17 mouse cellular contexts compared by ENCODE assay signal in genomic region chr17:47448523-47449372, GRCm38 (mm10). TPM values are rescaled to one million over a fixed set of nuclear protein-coding genes. Genes with fewer than 3 reads are reported as not detected.
DNase-seq lines count a peak whose midpoint lies in the region; ATAC-seq and TF ChIP-seq lines count a peak whose summit lies in the region.
"Had no signal": no experiment of that assay in that cellular context is flagged by ENCODE, and none has a peak within 500 bp of the region (broad histone marks: within the 10 kb centered on the region; RNA-seq: fewer than 3 reads in every experiment).

No protein-coding gene starts in this region.

- 33% methylated on average over 8 of the region's 8 CpGs for WGBS in heart, embryonic 12.5 days
- 39% methylated on average over 8 of the region's 8 CpGs for WGBS in heart, adult 2 months
- 20% methylated on average over 8 of the region's 8 CpGs for WGBS in intestine, embryonic 15.5 days
- 32% methylated on average over 8 of the region's 8 CpGs for WGBS in stomach, embryonic 14.5 days
- 79% methylated on average over 8 of the region's 8 CpGs for WGBS in thymus, adult 2 months
- WGBS in forebrain, embryonic 16.5 days, result 46% methylated on average over 8 of the region's 8 CpGs

- ATAC-seq in heart, embryonic 12.5 days (ENCODE audit: insufficient number of reproducible peaks, low FRiP score), result no peak
- peak; percentile 76 for ATAC-seq in intestine, embryonic 15.5 days
- ATAC-seq in stomach, embryonic 14.5 days (ENCODE audit: insufficient number of reproducible peaks, insufficient read depth, low FRiP score, low read depth), result no peak
- ATAC-seq in forebrain, embryonic 16.5 days, result no peak
- ATAC-seq: forebrain, embryonic 13.5 days; hindbrain, postnatal 0 days had no signal

- intact Hi-C loops in heart, adult 2 months (cut with DNase I), result no loop called here

- no peak overlapping the region for H3K4me2 ChIP-seq in heart, embryonic 12.5 days
- peak overlapping the region; percentile 44 for H3K4me2 ChIP-seq in intestine, embryonic 15.5 days (replicated peaks)
- 0 out of 2 replicates have a peak overlapping the region, but pooled peaks have one; percentile 1 for H3K4me2 ChIP-seq in stomach, embryonic 14.5 days (replicated peaks; ENCODE audit: low read depth, low read length)
- no peak overlapping the region for H3K4me2 ChIP-seq in forebrain, embryonic 16.5 days (ENCODE audit: low read length)
- H3K4me2 ChIP-seq: embryonic facial prominence, embryonic 13.5 days; forebrain, embryonic 13.5 days had no signal

- H3K4me1 ChIP-seq in heart, embryonic 12.5 days (replicated peaks), result peaks cover 85% of the 10 kb centered on the region
- H3K4me1 ChIP-seq in heart, adult 2 months (ENCODE audit: control insufficient read depth, insufficient read depth, low read length), result no peaks in the 10 kb centered on the region
- peaks cover 58% of the 10 kb centered on the region for H3K4me1 ChIP-seq in intestine, embryonic 15.5 days (replicated peaks)
- peaks cover 41% of the 10 kb centered on the region for H3K4me1 ChIP-seq in stomach, embryonic 14.5 days (ENCODE audit: control insufficient read depth, insufficient read depth, low read length)
- 0 out of 2 replicates have a peak, but pooled peaks cover 7% of the 10 kb centered on the region for H3K4me1 ChIP-seq in thymus, adult 2 months (replicated peaks; ENCODE audit: control insufficient read depth, insufficient read depth, low read length)
- no peaks in the 10 kb centered on the region for H3K4me1 ChIP-seq in forebrain, embryonic 16.5 days (replicated peaks; ENCODE audit: control insufficient read depth, insufficient read depth, low read length)
- H3K4me1 ChIP-seq: forebrain, embryonic 13.5 days had no signal

- H3K4me3 ChIP-seq in heart, embryonic 12.5 days, result no peak overlapping the region
- no peak overlapping the region for H3K4me3 ChIP-seq in heart, adult 2 months
- H3K4me3 ChIP-seq in intestine, embryonic 15.5 days (replicated peaks), result no peak overlapping the region
- H3K4me3 ChIP-seq in stomach, embryonic 14.5 days (ENCODE audit: low read depth, low read length), result no peak overlapping the region
- H3K4me3 ChIP-seq in thymus, adult 2 months (ENCODE audit: control insufficient read depth, insufficient read depth, low read length), result no peak overlapping the region
- no peak overlapping the region for H3K4me3 ChIP-seq in forebrain, embryonic 16.5 days (replicated peaks; ENCODE audit: low read length)
- H3K4me3 ChIP-seq: embryonic facial prominence, embryonic 13.5 days; forebrain, embryonic 13.5 days had no signal

- no peak for TF ChIP-seq POLR2A in heart, adult 2 months (IDR thresholded peaks at IDR 0.05; ENCODE audit: insufficient read depth, low read depth, low read length)
- no peak for TF ChIP-seq POLR2A in thymus, adult 2 months (IDR thresholded peaks at IDR 0.05; ENCODE audit: control insufficient read depth, extremely low read depth, insufficient read depth, low read length, poor library complexity)

- no peak for DNase-seq in heart, adult 2 months
- peak; percentile 40 for DNase-seq in kidney, postnatal 10 days
- DNase-seq in kidney, adult 9 months, result no peak
- no peak for DNase-seq in thymus, adult 2 months
- DNase-seq: adrenal gland, adult 2 months; B cell, adult 2 months; cerebellum, postnatal 14 days; thymus, adult 18-20 months had no signal

- H3K9me3 ChIP-seq in heart, embryonic 12.5 days (replicated peaks), result no peaks in the 10 kb centered on the region
- H3K9me3 ChIP-seq in intestine, embryonic 15.5 days, result no peaks in the 10 kb centered on the region
- no peaks in the 10 kb centered on the region for H3K9me3 ChIP-seq in stomach, embryonic 14.5 days (ENCODE audit: control insufficient read depth, low read depth, low read length)
- no peaks in the 10 kb centered on the region for H3K9me3 ChIP-seq in forebrain, embryonic 16.5 days (ENCODE audit: control insufficient read depth, low read length)
- H3K9me3 ChIP-seq: embryonic facial prominence, embryonic 13.5 days; forebrain, embryonic 13.5 days had no signal

- H3K27me3 ChIP-seq in heart, embryonic 12.5 days (replicated peaks), result no peaks in the 10 kb centered on the region
- H3K27me3 ChIP-seq in heart, adult 2 months (ENCODE audit: control insufficient read depth, insufficient read depth, low read length), result no peaks in the 10 kb centered on the region
- no peaks in the 10 kb centered on the region for H3K27me3 ChIP-seq in intestine, embryonic 15.5 days (replicated peaks)
- H3K27me3 ChIP-seq in stomach, embryonic 14.5 days (ENCODE audit: control insufficient read depth, insufficient read depth, low read length), result no peaks in the 10 kb centered on the region
- H3K27me3 ChIP-seq in thymus, adult 2 months (ENCODE audit: control insufficient read depth, insufficient read depth, low read length), result no peaks in the 10 kb centered on the region
- H3K27me3 ChIP-seq in forebrain, embryonic 16.5 days (replicated peaks; ENCODE audit: control insufficient read depth, insufficient read depth, low read length), result no peaks in the 10 kb centered on the region
- H3K27me3 ChIP-seq: embryonic facial prominence, embryonic 13.5 days; forebrain, embryonic 13.5 days had no signal

- peak overlapping the region; percentile 84 for H3K27ac ChIP-seq in heart, embryonic 12.5 days (ENCODE audit: poor library complexity, severe bottlenecking)
- H3K27ac ChIP-seq in heart, adult 2 months, result no peak overlapping the region
- peak overlapping the region; percentile 96 for H3K27ac ChIP-seq in intestine, embryonic 15.5 days
- H3K27ac ChIP-seq in stomach, embryonic 14.5 days (ENCODE audit: low read length), result peak overlapping the region; percentile 27; the same call in 1 of the 2 replicates
- no peak overlapping the region for H3K27ac ChIP-seq in thymus, adult 2 months (ENCODE audit: control insufficient read depth, insufficient read depth, low read length)
- no peak overlapping the region for H3K27ac ChIP-seq in forebrain, embryonic 16.5 days (ENCODE audit: low read length)
- H3K27ac ChIP-seq: embryonic facial prominence, embryonic 13.5 days; forebrain, embryonic 13.5 days; hindbrain, postnatal 0 days had no signal

- no peaks in the 10 kb centered on the region for H3K36me3 ChIP-seq in heart, embryonic 12.5 days
- no peaks in the 10 kb centered on the region for H3K36me3 ChIP-seq in heart, adult 2 months (ENCODE audit: control insufficient read depth, insufficient read depth, low read length)
- no peaks in the 10 kb centered on the region for H3K36me3 ChIP-seq in intestine, embryonic 15.5 days
- no peaks in the 10 kb centered on the region for H3K36me3 ChIP-seq in stomach, embryonic 14.5 days (ENCODE audit: control insufficient read depth, insufficient read depth, low read length)
- H3K36me3 ChIP-seq in thymus, adult 2 months (ENCODE audit: control insufficient read depth, insufficient read depth, low read length), result no peaks in the 10 kb centered on the region
- H3K36me3 ChIP-seq in forebrain, embryonic 16.5 days (ENCODE audit: control insufficient read depth, insufficient read depth), result no peaks in the 10 kb centered on the region
- H3K36me3 ChIP-seq: embryonic facial prominence, embryonic 13.5 days had no signal

- no peak for TF ChIP-seq EP300 in heart, adult 2 months (IDR thresholded peaks at IDR 0.05; ENCODE audit: insufficient read depth, low read depth, low read length)

- H3K79me2 ChIP-seq in heart, adult 2 months (replicated peaks; ENCODE audit: control insufficient read depth, insufficient read depth, low read length), result no peaks in the 10 kb centered on the region

- no peak for TF ChIP-seq CTCF in heart, adult 2 months (IDR thresholded peaks at IDR 0.05)
- TF ChIP-seq CTCF in thymus, adult 2 months (IDR thresholded peaks at IDR 0.05; ENCODE audit: borderline replicate concordance, control insufficient read depth, extremely low read depth, insufficient read depth, low read length, poor library complexity), result no peak

- H3K9ac ChIP-seq in heart, embryonic 12.5 days, result peak overlapping the region; percentile 7; the same call in 1 of the 2 replicates
- H3K9ac ChIP-seq in heart, adult 2 months (ENCODE audit: low read depth, low read length), result no peak overlapping the region
- H3K9ac ChIP-seq in intestine, embryonic 15.5 days, result peak overlapping the region; percentile 33; the same call in 1 of the 2 replicates
- H3K9ac ChIP-seq in stomach, embryonic 14.5 days (replicated peaks; ENCODE audit: low read depth, low read length), result peak overlapping the region; percentile 6; the same call in 1 of the 2 replicates
- H3K9ac ChIP-seq in forebrain, embryonic 16.5 days (replicated peaks; ENCODE audit: low read depth, low read length), result no peak overlapping the region
- H3K9ac ChIP-seq: embryonic facial prominence, embryonic 13.5 days; forebrain, embryonic 13.5 days had no signal

RNA-seq across cellular contexts. Expression of gene 1700001C19Rik, which starts 11.6 kb away (rescaled TPM):
- polyA plus RNA-seq in heart, embryonic 12.5 days (2016; fragmentation: Nextera tagmentation; extraction: Ambion mirVana), result 1.0 and 1.2 TPM in 2 replicates
- not detected for total RNA-seq in heart, adult 2 months (2021)
- 0.44 and 0.76 TPM in 2 replicates for polyA plus RNA-seq in heart, adult 2 months (2012; rRNA removed)
- polyA plus RNA-seq in intestine, embryonic 15.5 days (2015; fragmentation: Nextera tagmentation; extraction: Ambion mirVana), result 0.28 and 0.38 TPM in 2 replicates
- polyA plus RNA-seq in stomach, embryonic 14.5 days (2014; fragmentation: Nextera tagmentation; extraction: Ambion mirVana), result 0.31 and 0.58 TPM in 2 replicates
- 0.11 and 0.26 TPM in 2 replicates for polyA plus RNA-seq in thymus, adult 2 months (2012; rRNA removed)
- polyA plus RNA-seq in forebrain, embryonic 16.5 days (2015; fragmentation: Nextera tagmentation; extraction: Ambion mirVana), result 0.55 and 0.86 TPM in 2 replicates
- total RNA-seq: adrenal gland, adult 2 months; gastrocnemius, adult 8-10 months; layer of hippocampus, postnatal 14 days had no signal

RNA-seq across cellular contexts. Expression of gene AI661453, which starts 12.3 kb away (rescaled TPM):
- polyA plus RNA-seq in heart, embryonic 12.5 days (2016; fragmentation: Nextera tagmentation; extraction: Ambion mirVana), result 0.85 and 1.1 TPM in 2 replicates
- total RNA-seq in heart, adult 2 months (2021), result 1 to 10 TPM; 1.2 to 1.4 TPM
- polyA plus RNA-seq in heart, adult 2 months (2012; rRNA removed), result 0.64 and 1.00 TPM in 2 replicates
- 3.1 and 3.7 TPM in 2 replicates for polyA plus RNA-seq in intestine, embryonic 15.5 days (2015; fragmentation: Nextera tagmentation; extraction: Ambion mirVana)
- 4.7 and 4.8 TPM in 2 replicates for polyA plus RNA-seq in stomach, embryonic 14.5 days (2014; fragmentation: Nextera tagmentation; extraction: Ambion mirVana)
- 1.0 and 1.6 TPM in 2 replicates for polyA plus RNA-seq in thymus, adult 2 months (2012; rRNA removed)
- polyA plus RNA-seq in forebrain, embryonic 16.5 days (2015; fragmentation: Nextera tagmentation; extraction: Ambion mirVana), result 0.19 and 0.22 TPM in 2 replicates

RNA-seq across cellular contexts. Expression of gene Guca1a, which starts 48.4 kb away (rescaled TPM):
- 3.2 and 3.8 TPM in 2 replicates for polyA plus RNA-seq in heart, embryonic 12.5 days (2016; fragmentation: Nextera tagmentation; extraction: Ambion mirVana)
- total RNA-seq in heart, adult 2 months (2021), result under 1 TPM; 0.34 to 0.39 TPM
- 0.55 and 0.61 TPM in 2 replicates for polyA plus RNA-seq in heart, adult 2 months (2012; rRNA removed)
- 2.0 and 2.3 TPM in 2 replicates for polyA plus RNA-seq in intestine, embryonic 15.5 days (2015; fragmentation: Nextera tagmentation; extraction: Ambion mirVana)
- 2.7 and 6.0 TPM in 2 replicates for polyA plus RNA-seq in stomach, embryonic 14.5 days (2014; fragmentation: Nextera tagmentation; extraction: Ambion mirVana)
- polyA plus RNA-seq in thymus, adult 2 months (2012; rRNA removed), result 0.41 and 1.2 TPM in 2 replicates
- polyA plus RNA-seq in forebrain, embryonic 16.5 days (2015; fragmentation: Nextera tagmentation; extraction: Ambion mirVana), result 0.67 TPM in 1 of 2 replicates, not detected in the other

RNA-seq across cellular contexts. Expression of gene Taf8, which starts 53.3 kb away (rescaled TPM):
- 21.1 and 22.1 TPM in 2 replicates for polyA plus RNA-seq in heart, embryonic 12.5 days (2016; fragmentation: Nextera tagmentation; extraction: Ambion mirVana)
- 10 to 100 TPM; 10.8 to 12.5 TPM for total RNA-seq in heart, adult 2 months (2021)
- polyA plus RNA-seq in heart, adult 2 months (2012; rRNA removed), result 14.2 and 21.0 TPM in 2 replicates
- polyA plus RNA-seq in intestine, embryonic 15.5 days (2015; fragmentation: Nextera tagmentation; extraction: Ambion mirVana), result 20.4 and 21.9 TPM in 2 replicates
- 24.5 and 27.3 TPM in 2 replicates for polyA plus RNA-seq in stomach, embryonic 14.5 days (2014; fragmentation: Nextera tagmentation; extraction: Ambion mirVana)
- 68.2 and 74.3 TPM in 2 replicates for polyA plus RNA-seq in thymus, adult 2 months (2012; rRNA removed)
- polyA plus RNA-seq in forebrain, embryonic 16.5 days (2015; fragmentation: Nextera tagmentation; extraction: Ambion mirVana), result 24.9 and 25.7 TPM in 2 replicates

RNA-seq across cellular contexts. Expression of gene Ccnd3, which starts 56.1 kb away (rescaled TPM):
- 533 and 538 TPM in 2 replicates for polyA plus RNA-seq in heart, embryonic 12.5 days (2016; fragmentation: Nextera tagmentation; extraction: Ambion mirVana)
- total RNA-seq in heart, adult 2 months (2021), result 10 to 100 TPM; 75.9 to 83.7 TPM
- polyA plus RNA-seq in heart, adult 2 months (2012; rRNA removed), result 75.1 and 77.5 TPM in 2 replicates
- 394 and 407 TPM in 2 replicates for polyA plus RNA-seq in intestine, embryonic 15.5 days (2015; fragmentation: Nextera tagmentation; extraction: Ambion mirVana)
- 425 and 428 TPM in 2 replicates for polyA plus RNA-seq in stomach, embryonic 14.5 days (2014; fragmentation: Nextera tagmentation; extraction: Ambion mirVana)
- polyA plus RNA-seq in thymus, adult 2 months (2012; rRNA removed), result 1,622 and 2,069 TPM in 2 replicates
- 58.5 and 66.0 TPM in 2 replicates for polyA plus RNA-seq in forebrain, embryonic 16.5 days (2015; fragmentation: Nextera tagmentation; extraction: Ambion mirVana)

Comparison
In these comparisons a context has a peak if more than half of its experiments do, and no peak if none do; other contexts are left out.
1. H3K27ac ChIP-seq: peak in heart, embryonic 12.5 days (single experiment), intestine, embryonic 15.5 days (single experiment) and stomach, embryonic 14.5 days (single experiment); none in heart, adult 2 months (single experiment), thymus, adult 2 months (single experiment) and forebrain, embryonic 16.5 days (single experiment).
2. H3K9ac ChIP-seq: peak in heart, embryonic 12.5 days (single experiment), intestine, embryonic 15.5 days (single experiment) and stomach, embryonic 14.5 days (single experiment); none in heart, adult 2 months (single experiment) and forebrain, embryonic 16.5 days (single experiment).
3. H3K4me2 ChIP-seq: peak in intestine, embryonic 15.5 days (single experiment) and stomach, embryonic 14.5 days (single experiment); none in heart, embryonic 12.5 days (single experiment) and forebrain, embryonic 16.5 days (single experiment).